Mouse (Mus musculus) intestine, postnatal 0 days (tissue): Measurements from ENCODE around the gene Smo. TPM values are rescaled to one million over a fixed set of nuclear protein-coding genes. Genes with fewer than 3 reads are reported as not detected.
A peak's percentile ranks its signal among the peaks of the same experiment; 100 is the strongest.

Experiments
- ATAC-seq: fragments of 200-750 bp; cut with Nextera tagmentation; 2 replicates; pipeline ENCODE4 v1.8.0; 2017; ENCODE audit warnings: mild to moderate bottlenecking, moderate TSS enrichment, moderate library complexity
- H3K27ac ChIP-seq: fragments of 300-500 bp; sonication (generic); 2 replicates; pipeline ENCODE4 v1.5.1; 2014; ENCODE audit warnings: mild to moderate bottlenecking, low read depth, low read length, moderate library complexity
- H3K27me3 ChIP-seq: fragments of 300-500 bp; sonication (generic); replicated peaks from 2 replicates; pipeline ENCODE4 v1.6.1; 2014; ENCODE audit warnings: low read length, mixed read lengths; ENCODE audit not compliant: control insufficient read depth, insufficient read depth
- H3K36me3 ChIP-seq: fragments of 300-500 bp; sonication (generic); 2 replicates; pipeline ENCODE4 v1.6.1; 2014; ENCODE audit warnings: mild to moderate bottlenecking, moderate library complexity; ENCODE audit not compliant: control insufficient read depth, insufficient read depth
- H3K4me1 ChIP-seq: fragments of 300-500 bp; sonication (generic); replicated peaks from 2 replicates; pipeline ENCODE4 v1.6.1; 2014; ENCODE audit warnings: antibody characterized with exemption, low read length, mixed read lengths; ENCODE audit not compliant: control insufficient read depth, insufficient read depth
- H3K4me2 ChIP-seq: fragments of 300-500 bp; sonication (generic); replicated peaks from 2 replicates; pipeline ENCODE4 v1.6.1; 2014; ENCODE audit warnings: low read depth, mild to moderate bottlenecking, moderate library complexity
- H3K4me3 ChIP-seq: fragments of 300-500 bp; sonication (generic); 2 replicates; pipeline ENCODE4 v1.5.1; 2014; ENCODE audit warnings: low read depth, low read length
- H3K9ac ChIP-seq: fragments of 300-500 bp; sonication (generic); 2 replicates; pipeline ENCODE4 v1.6.1; 2014; ENCODE audit warnings: mild to moderate bottlenecking, low read depth, low read length
- H3K9me3 ChIP-seq: fragments of 300-500 bp; sonication (generic); 2 replicates; pipeline ENCODE4 v1.6.1; 2016; ENCODE audit warnings: mixed run types; ENCODE audit not compliant: control insufficient read depth
- CTCF ChIP-seq: sonication (generic); IDR thresholded peaks from 2 replicates; pipeline ENCODE4 v1.5.1; 2016; ENCODE audit warnings: low read depth, mild to moderate bottlenecking, control low read depth, antibody characterized with exemption, moderate library complexity
- WGBS: fragments of 180-500 bp; shearing (Covaris S2); extraction: QIAGEN DNeasy Blood & Tissue Kit; methylation state at CpG from one replicate; pipeline ENCODE4 v1.1.7; 2014; 5-methylcytosine and 5-hydroxymethylcytosine counted together
- polyA plus RNA-seq: library from polyadenylated mRNA; unstranded; fragments of >200 nt; fragmentation: Nextera tagmentation; extraction: Ambion mirVana; gene quantifications from 2 replicates; pipeline ENCODE4 v1.2.1, GENCODE M21; 2015

Smo gene
- polyA plus RNA-seq, 1 experiment from 2014 or later = 7.1 TPM

GRCm38 (mm10) chr6:29718894-29719329 lies 16.4 kb upstream of the Smo start:
- ATAC-seq = no peak; the same call in 1 of the 2 replicates
- no peak for TF ChIP-seq CTCF
- no peaks in the 10 kb centered on the region for H3K9me3 ChIP-seq
- H3K4me1 ChIP-seq = 0 out of 2 replicates have a peak, but pooled peaks cover 4% of the 10 kb centered on the region
- H3K4me2 ChIP-seq = peak overlapping the region; percentile 54
- peak overlapping the region; percentile 34; the same call in 1 of the 2 replicates for H3K9ac ChIP-seq
- no peaks in the 10 kb centered on the region for H3K36me3 ChIP-seq
- no peaks in the 10 kb centered on the region for H3K27me3 ChIP-seq
- WGBS = 20% methylated on average over 15 of the region's 15 CpGs
- no peak overlapping the region for H3K27ac ChIP-seq
- peak overlapping the region; percentile 29 for H3K4me3 ChIP-seq

- 68% methylated on average over 2 of the region's 2 CpGs for WGBS
- no peak for ATAC-seq
- H3K36me3 ChIP-seq = no peaks in the 10 kb centered on the region
- no peak for TF ChIP-seq CTCF
- H3K4me3 ChIP-seq = no peak overlapping the region
- H3K9me3 ChIP-seq = no peaks in the 10 kb centered on the region
- no peak overlapping the region for H3K9ac ChIP-seq
- no peaks in the 10 kb centered on the region for H3K27me3 ChIP-seq
- no peak overlapping the region for H3K27ac ChIP-seq
- H3K4me2 ChIP-seq = no peak overlapping the region
- 0 out of 2 replicates have a peak, but pooled peaks cover 4% of the 10 kb centered on the region for H3K4me1 ChIP-seq
These were observed 13.4 kb upstream of the Smo start for GRCm38 (mm10) chr6:29721890-29722289.

GRCm38 (mm10) chr6:29726576-29727200 lies 8.6 kb upstream of the Smo start:
- no peak overlapping the region for H3K4me3 ChIP-seq
- no peaks in the 10 kb centered on the region for H3K4me1 ChIP-seq
- H3K9ac ChIP-seq = no peak overlapping the region
- no peak for TF ChIP-seq CTCF
- 63% methylated on average over 1 of the region's 1 CpGs for WGBS
- H3K27me3 ChIP-seq = no peaks in the 10 kb centered on the region
- no peaks in the 10 kb centered on the region for H3K36me3 ChIP-seq
- H3K9me3 ChIP-seq = no peaks in the 10 kb centered on the region
- no peak for ATAC-seq
- H3K4me2 ChIP-seq = no peak overlapping the region
- H3K27ac ChIP-seq = no peak overlapping the region

- TF ChIP-seq CTCF = no peak
- no peak overlapping the region for H3K4me3 ChIP-seq
- no peak for ATAC-seq
- WGBS = 69% methylated on average over 3 of the region's 3 CpGs
- no peaks in the 10 kb centered on the region for H3K27me3 ChIP-seq
- no peak overlapping the region for H3K27ac ChIP-seq
- H3K4me2 ChIP-seq = no peak overlapping the region
- H3K9ac ChIP-seq = no peak overlapping the region
- no peaks in the 10 kb centered on the region for H3K36me3 ChIP-seq
- H3K4me1 ChIP-seq = no peaks in the 10 kb centered on the region
- no peaks in the 10 kb centered on the region for H3K9me3 ChIP-seq
These were observed 7.3 kb upstream of the Smo start for GRCm38 (mm10) chr6:29728035-29728434.

GRCm38 (mm10) chr6:29729491-29729890 lies 5.8 kb upstream of the Smo start:
- Histone ChIP-seq H3K27me3 (no peaks in the 10 kb centered on the region), H3K4me3 (no peak overlapping the region), H3K36me3 (no peaks in the 10 kb centered on the region), H3K27ac (no peak overlapping the region), H3K4me2 (no peak overlapping the region), H3K9ac (no peak overlapping the region), H3K9me3 (no peaks in the 10 kb centered on the region), H3K4me1 (no peaks in the 10 kb centered on the region)
- 77% methylated on average over 1 of the region's 1 CpGs for WGBS
- TF ChIP-seq CTCF = no peak
- no peak for ATAC-seq

DNA sequence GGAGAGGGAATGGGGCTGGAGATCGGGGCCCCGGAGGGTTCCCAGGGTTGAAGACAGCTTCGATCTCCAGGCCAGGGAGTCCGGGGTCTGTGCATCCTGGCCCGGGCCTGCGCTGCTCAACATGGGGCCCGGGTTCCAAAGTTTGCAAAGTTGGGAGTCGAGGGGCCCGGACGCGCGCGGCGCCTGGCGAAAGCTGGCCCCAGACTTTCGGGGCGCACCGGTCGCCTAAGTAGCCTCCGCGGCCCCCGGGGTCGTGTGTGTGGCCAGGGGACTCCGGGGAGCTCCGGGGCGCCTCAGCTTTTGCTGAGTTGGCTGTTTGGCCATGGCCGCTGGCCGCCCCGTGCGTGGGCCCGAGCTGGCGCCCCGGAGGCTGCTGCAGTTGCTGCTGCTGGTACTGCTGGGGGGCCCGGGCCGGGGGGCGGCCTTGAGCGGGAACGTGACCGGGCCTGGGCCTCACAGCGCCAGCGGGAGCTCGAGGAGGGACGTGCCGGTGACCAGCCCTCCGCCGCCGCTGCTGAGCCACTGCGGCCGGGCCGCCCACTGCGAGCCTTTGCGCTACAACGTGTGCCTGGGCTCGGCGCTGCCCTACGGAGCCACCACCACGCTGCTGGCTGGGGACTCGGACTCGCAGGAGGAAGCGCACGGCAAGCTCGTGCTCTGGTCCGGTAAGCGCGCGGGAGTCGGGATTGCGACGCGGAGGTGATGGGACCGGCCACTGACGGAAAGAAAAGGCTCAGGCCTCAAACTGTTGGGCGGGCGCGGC lies 567 bp downstream of the Smo start:
- no peaks in the 10 kb centered on the region for H3K36me3 ChIP-seq
- no peaks in the 10 kb centered on the region for H3K27me3 ChIP-seq
- no peaks in the 10 kb centered on the region for H3K4me1 ChIP-seq
- peak overlapping the region; percentile 88 for H3K27ac ChIP-seq
- ATAC-seq = peak; percentile 71
- H3K4me2 ChIP-seq = peak overlapping the region; percentile 96
- under 1% methylated on average over 72 of the region's 75 CpGs for WGBS
- peak overlapping the region; percentile 80 for H3K4me3 ChIP-seq
- no peaks in the 10 kb centered on the region for H3K9me3 ChIP-seq
- peak overlapping the region; percentile 95 for H3K9ac ChIP-seq
- TF ChIP-seq CTCF = no peak
